Mouse (Mus musculus) thymus, adult 2 months (tissue): Measurements from ENCODE around the gene Olfr1388.

Experiments
- CTCF ChIP-seq: fragments of 200-500 bp; IDR thresholded peaks from 2 replicates; pipeline ENCODE4 v1.5.1; 2012; ENCODE audit warnings: mild to moderate bottlenecking, control low read depth, low read length, moderate library complexity, borderline replicate concordance; ENCODE audit not compliant: control insufficient read depth, poor library complexity, insufficient read depth; ENCODE audit errors: extremely low read depth
- POLR2A ChIP-seq: fragments of 200-500 bp; IDR thresholded peaks from 2 replicates; pipeline ENCODE4 v1.6.1; 2012; ENCODE audit warnings: mild to moderate bottlenecking, low read length, control low read depth, moderate library complexity; ENCODE audit not compliant: control insufficient read depth, poor library complexity, insufficient read depth; ENCODE audit errors: extremely low read depth

DNA sequence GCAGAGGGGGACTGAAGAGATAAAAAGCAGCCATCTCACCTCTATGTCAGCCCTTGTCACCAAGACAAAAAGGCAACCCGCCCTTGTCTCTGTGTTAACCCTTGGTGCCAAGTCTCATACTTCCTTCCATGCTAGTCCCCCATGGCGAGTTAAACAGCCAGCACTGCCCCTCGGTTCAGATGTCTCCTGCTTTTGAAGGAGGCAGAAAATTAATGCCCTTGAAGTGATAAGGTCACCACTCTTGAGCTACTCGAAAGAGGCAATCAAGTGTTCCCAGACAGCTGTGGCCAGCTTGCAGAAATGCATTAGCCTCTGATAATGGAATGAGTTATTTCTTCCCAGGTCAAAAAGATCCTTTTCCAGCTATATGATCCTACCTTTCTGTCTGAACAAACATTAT lies 49.5 kb downstream of the Olfr1388 start:
- TF ChIP-seq CTCF (no peak), POLR2A (no peak)
